Mouse (Mus musculus) heart, adult 9 months (tissue): ENCODE measurements at regions not wholly inside any gene's neighbourhood (a gene's known extent, or its start where the extent isn't known, plus 50 kb on each side); places are given as distances from the start of the nearest gene placed in this dataset.
"Not testable (repeated sequence)": the region's sequence is repeated elsewhere in the genome, so short reads cannot be mapped to it uniquely, and the experiment has no call there.

Source experiments
- DNase-seq, 2 experiments: peaks; one replicate each; pipeline ENCODE4 v3.0.0; 2022; ENCODE audit warnings: low spot score in 2 of 2

DNA sequence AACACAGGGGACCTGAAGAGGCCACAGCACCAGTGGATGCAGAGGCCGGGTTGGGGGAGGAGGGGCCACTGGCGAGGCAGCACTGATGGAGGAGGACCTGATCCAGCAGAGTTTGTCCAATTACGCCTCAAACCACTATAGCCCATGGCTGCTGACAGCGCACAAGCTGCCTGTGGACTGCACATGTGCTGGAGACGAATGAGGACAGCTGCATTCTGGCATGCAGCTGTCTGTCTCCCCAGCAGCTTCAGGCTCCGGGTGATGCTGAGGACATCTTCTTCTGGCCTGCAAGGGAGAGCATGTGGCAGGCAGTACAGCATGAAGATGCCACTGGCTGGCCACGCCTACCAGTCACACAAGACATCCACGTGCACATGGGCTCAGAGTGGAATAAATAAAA is 1055.2 kb downstream of the Basp1 start:
- no peak for DNase-seq

DNA sequence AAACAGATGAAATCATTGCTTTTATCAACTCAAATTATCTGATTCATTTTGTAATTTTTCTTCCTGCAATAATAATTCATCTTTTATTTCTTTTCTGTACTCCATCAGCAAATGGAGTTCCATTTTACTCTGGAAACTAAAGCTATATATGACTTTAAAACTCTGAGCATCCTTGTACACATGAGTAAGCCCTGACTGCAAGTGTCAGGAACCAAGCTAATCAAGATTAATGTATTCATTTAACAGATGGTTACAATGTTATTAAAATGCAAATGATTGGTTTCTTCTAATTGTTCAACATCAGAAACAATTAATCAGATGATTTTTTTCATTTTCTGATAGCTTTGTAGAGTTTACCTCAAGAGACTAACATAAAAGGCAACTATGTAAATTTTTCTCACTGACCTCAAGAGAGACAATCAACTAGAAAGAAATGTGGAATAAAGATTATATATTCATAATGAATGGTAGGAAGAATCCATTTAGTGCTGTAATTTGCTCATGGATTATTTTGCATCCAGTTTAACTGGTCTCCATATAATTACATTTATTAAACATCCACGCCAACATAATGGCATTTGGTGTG is 1064.5 kb downstream of the Basp1 start:
- no peak for DNase-seq

DNA sequence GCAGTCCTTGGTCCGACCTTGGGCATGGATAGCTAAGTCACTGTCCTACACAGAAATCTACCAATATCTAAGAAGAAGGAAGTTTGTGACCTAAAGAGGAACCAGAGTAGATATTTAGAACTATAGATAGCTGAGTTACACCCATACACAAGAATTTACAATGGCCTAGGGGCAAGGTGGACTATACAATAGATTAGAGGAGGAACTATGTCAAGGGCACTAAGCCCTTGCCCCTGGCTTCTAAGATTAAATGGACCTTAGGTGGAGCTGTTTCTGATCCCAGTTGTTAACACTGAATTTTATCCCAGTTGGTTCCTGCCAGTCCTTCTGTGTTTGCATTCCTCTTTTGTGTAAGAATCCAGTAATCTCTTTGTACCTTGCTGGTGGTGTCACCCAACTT is 1077.7 kb downstream of the Basp1 start:
- not testable (repeated sequence) for DNase-seq

- DNase-seq: not testable (repeated sequence)
Observed at GRCm38 (mm10) chr15:24303123-24303522, 1110.4 kb downstream of the Basp1 start.

- DNase-seq: no peak
Observed at GRCm38 (mm10) chr15:24297236-24297635, 1116.3 kb downstream of the Basp1 start.

- DNase-seq: no peak
Observed at GRCm38 (mm10) chr15:24296798-24297197, 1116.8 kb downstream of the Basp1 start.

GRCm38 (mm10) chr15:24275100-24275499 is 1138.5 kb downstream of the Basp1 start:
- no peak for DNase-seq

DNA sequence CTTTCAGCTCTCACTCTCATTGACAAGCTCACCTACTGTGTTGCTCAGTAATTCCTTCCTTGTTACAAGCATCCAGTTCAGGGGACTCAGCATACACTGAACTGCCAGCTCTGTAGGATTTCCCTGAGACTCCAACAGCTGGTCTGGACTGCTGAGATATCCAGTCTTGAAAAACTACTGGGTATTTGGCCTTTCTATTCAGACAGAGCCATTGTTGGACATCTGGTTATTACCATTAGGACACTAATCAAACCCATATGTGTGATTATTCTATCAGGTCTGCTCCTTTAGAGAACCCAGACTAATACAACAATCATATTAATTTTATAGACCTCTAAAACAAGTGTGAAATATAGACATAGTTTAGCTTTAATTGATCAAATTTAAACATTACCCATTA is 1146.2 kb downstream of the Basp1 start:
- no peak for DNase-seq
